Mouse (Mus musculus): ENCODE measurements around the gene Itgb3bp. TPM values are rescaled to one million over a fixed set of nuclear protein-coding genes. Genes with fewer than 3 reads are reported as not detected.

The Itgb3bp gene
- polyA plus RNA-seq, 1 experiment from 2014 or later: 36.0 TPM

DNA sequence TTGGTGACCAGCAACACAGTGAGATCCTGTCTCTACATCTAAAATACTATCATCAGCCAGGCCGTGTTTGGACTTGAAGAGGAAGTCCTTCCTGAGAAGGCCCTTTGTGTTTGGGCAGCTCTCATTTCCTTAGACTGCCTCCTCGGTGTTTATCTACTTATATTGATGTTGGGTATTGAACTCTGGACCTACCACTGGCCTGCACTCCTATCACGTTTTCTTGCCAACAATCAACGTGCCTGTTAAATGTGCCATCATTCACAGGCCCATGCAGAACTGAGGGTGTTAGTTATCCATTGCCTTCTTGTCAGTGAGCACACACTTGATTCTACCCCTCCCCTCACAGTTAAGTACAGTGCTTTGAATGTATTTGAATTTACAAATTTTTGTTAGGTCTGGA lies 211.7 kb downstream of the Itgb3bp start:
- peaks cover 0 to 2% of the 10 kb centered on the region in 2 experiments; a peak in 1 of 4 replicates for H3K4me1 ChIP-seq (ENCODE audit: control insufficient read depth in 2 of 2, insufficient read depth in 2 of 2, low read length in 2 of 2)
- no peak for ATAC-seq (ENCODE audit: insufficient number of reproducible peaks, insufficient read depth, low FRiP score, low read depth)
- peaks cover 13% of the 10 kb centered on the region; the same call in 1 of the 2 replicates for H3K36me3 ChIP-seq (ENCODE audit: control insufficient read depth, insufficient read depth, low read length)
- no peaks in the 10 kb centered on the region for H3K9me3 ChIP-seq (ENCODE audit: control insufficient read depth, low read length)
- no peak overlapping the region for H3K4me2 ChIP-seq (ENCODE audit: low read length)
- H3K27me3 ChIP-seq (ENCODE audit: control insufficient read depth, insufficient read depth, low read length): no peaks in the 10 kb centered on the region
- no peak overlapping the region for H3K27ac ChIP-seq (replicated peaks in 1 of 2; ENCODE audit: control insufficient read depth in 1 of 2, insufficient read depth in 1 of 2, low read depth in 2 of 2, low read length in 2 of 2)
- H3K9ac ChIP-seq (ENCODE audit: low read length): no peak overlapping the region
- H3K4me3 ChIP-seq (ENCODE audit: control insufficient read depth in 1 of 2, insufficient read depth in 1 of 2, low read depth in 1 of 2, low read length in 2 of 2): no peak overlapping the region
- WGBS: 56% methylated on average over 4 of the region's 4 CpGs

DNA sequence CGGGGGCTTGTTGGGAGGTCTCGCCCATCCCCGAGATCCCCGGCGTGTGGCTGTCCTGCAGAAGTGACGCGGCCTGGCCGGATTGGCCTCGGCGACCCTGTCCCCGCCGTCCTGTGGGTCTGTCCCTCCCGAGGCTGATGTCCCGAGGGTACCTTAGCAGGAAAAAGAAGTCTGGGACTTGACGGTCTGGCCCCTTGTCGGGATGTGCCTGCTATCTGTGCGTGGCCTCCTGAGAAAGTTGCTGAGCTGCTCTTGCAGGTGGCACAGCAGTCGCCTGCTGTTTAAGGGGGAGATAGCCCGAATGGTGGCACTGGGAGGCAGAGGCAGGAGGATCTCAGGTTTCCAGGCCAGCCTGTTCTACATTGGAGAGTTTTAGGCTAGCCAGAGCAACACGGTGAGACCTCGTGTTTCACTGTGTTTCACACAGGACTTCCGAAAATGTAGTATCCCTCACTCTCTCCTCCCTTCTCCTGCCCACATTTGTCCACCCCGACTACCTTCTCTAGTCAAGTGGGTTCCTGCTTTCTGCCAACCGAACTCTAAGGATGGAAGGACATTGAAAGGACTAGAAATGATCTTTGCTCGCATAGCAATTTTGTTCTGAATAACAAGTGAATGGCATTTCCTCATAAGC lies 213.7 kb downstream of the Itgb3bp start:
- 24% methylated on average over 24 of the region's 25 CpGs for WGBS

More for the DNA sequence above, 213.7 kb downstream of the Itgb3bp start:
- Histone ChIP-seq H3K4me2 (ENCODE audit: low read length) (peak overlapping the region; percentile 78), H3K9ac (ENCODE audit: low read length) (peak overlapping the region; percentile 88), H3K4me3 (ENCODE audit: control insufficient read depth in 1 of 2, insufficient read depth in 1 of 2, low read depth in 1 of 2, low read length in 2 of 2) (peak overlapping the region; percentile 65 to 69), H3K36me3 (ENCODE audit: control insufficient read depth, insufficient read depth, low read length) (peaks cover 13% of the 10 kb centered on the region; the same call in 1 of the 2 replicates), H3K27me3 (ENCODE audit: control insufficient read depth, insufficient read depth, low read length) (no peaks in the 10 kb centered on the region), H3K4me1 (ENCODE audit: control insufficient read depth in 2 of 2, insufficient read depth in 2 of 2, low read length in 2 of 2) (peaks cover 0 to 2% of the 10 kb centered on the region in 2 experiments; a peak in 1 of 4 replicates), H3K27ac (replicated peaks in 1 of 2; ENCODE audit: control insufficient read depth in 1 of 2, insufficient read depth in 1 of 2, low read depth in 2 of 2, low read length in 2 of 2) (peak overlapping the region; percentile 43 to 63; a peak in 2 of 4 replicates), H3K9me3 (ENCODE audit: control insufficient read depth, low read length) (no peaks in the 10 kb centered on the region)
- peak; percentile 52 for ATAC-seq (ENCODE audit: insufficient number of reproducible peaks, insufficient read depth, low FRiP score, low read depth)

Other genes starting within 250 kb of the Itgb3bp start
- 10.8 and 12.2 TPM in 2 replicates for gene Alg6, start 214.1 kb downstream of the Itgb3bp start, polyA plus RNA-seq (2014; fragmentation: Nextera tagmentation; extraction: Ambion mirVana)
- gene Efcab7, start 100.6 kb downstream of the Itgb3bp start, polyA plus RNA-seq (2014; fragmentation: Nextera tagmentation; extraction: Ambion mirVana): 6.9 and 11.8 TPM in 2 replicates
- gene Pgm1, start 399 bp downstream of the Itgb3bp start, polyA plus RNA-seq (2014; fragmentation: Nextera tagmentation; extraction: Ambion mirVana): 271 and 274 TPM in 2 replicates
- 12.4 and 14.7 TPM in 2 replicates for gene Ror1, start 166.0 kb upstream of the Itgb3bp start, polyA plus RNA-seq (2014; fragmentation: Nextera tagmentation; extraction: Ambion mirVana)

All from heart, embryonic 14.5 days (tissue).